Mouse (Mus musculus): ENCODE data around the gene Fbxl17. TPM values are rescaled to one million over a fixed set of nuclear protein-coding genes. Genes with fewer than 3 reads are reported as not detected.
A peak's percentile ranks its signal among the peaks of the same experiment; 100 is the strongest.

The Fbxl17 gene
- polyA plus RNA-seq, 1 experiment from 2014 or later: 7.5 TPM

DNA sequence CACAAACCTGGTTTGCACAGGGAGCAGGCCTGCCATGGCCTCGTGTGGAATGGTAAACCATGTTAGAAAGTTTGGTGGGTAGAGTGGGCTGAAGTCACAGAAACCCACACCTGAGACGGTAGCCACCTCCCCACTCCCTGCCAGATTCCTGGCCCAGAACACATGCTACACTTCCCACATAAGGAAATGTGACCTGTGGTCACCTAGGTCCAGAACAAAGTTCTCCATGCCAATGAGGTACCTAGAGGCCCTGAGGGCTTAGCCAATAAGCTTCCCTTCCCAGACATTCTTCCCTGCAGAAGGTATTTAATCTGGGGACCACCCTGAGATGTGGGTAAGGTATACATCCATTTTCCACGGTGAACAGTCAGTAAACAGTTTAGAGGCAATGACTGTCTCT lies 409.7 kb downstream of the Fbxl17 start:
- Histone ChIP-seq H3K9ac (no peak overlapping the region), H3K27ac (replicated peaks) (no peak overlapping the region), H3K4me3 (replicated peaks) (no peak overlapping the region), H3K36me3 (no peaks in the 10 kb centered on the region), H3K4me1 (no peaks in the 10 kb centered on the region), H3K27me3 (no peaks in the 10 kb centered on the region), H3K9me3 (replicated peaks) (no peaks in the 10 kb centered on the region), H3K4me2 (replicated peaks) (no peak overlapping the region)
- no peak for ATAC-seq (ENCODE audit: insufficient number of reproducible peaks, low FRiP score, low TSS enrichment, low read depth)
- 78% methylated on average over 3 of the region's 3 CpGs for WGBS

DNA sequence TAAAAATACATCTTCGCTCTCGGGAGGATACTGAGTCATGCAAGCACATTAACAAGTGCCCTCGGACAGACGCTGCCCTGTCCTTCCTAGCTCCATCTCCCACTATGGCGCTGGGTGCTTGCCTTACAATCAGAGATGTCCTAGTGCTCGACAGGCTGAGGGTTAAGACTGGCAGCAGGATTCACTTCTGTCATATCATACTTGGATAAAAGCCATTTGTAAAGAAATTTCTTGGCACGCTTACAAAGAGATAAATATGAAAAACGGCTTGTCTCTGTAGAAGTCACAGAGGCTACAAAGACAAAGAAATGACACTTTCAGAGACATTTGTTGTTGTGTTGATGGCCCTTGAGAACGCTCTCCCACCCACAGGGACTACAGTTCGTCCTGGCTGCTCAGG lies 412.6 kb downstream of the Fbxl17 start:
- Histone ChIP-seq H3K27ac (replicated peaks) (no peak overlapping the region), H3K27me3 (no peaks in the 10 kb centered on the region), H3K4me2 (replicated peaks) (no peak overlapping the region), H3K4me3 (replicated peaks) (no peak overlapping the region), H3K9ac (no peak overlapping the region), H3K9me3 (replicated peaks) (no peaks in the 10 kb centered on the region), H3K4me1 (no peaks in the 10 kb centered on the region), H3K36me3 (no peaks in the 10 kb centered on the region)
- no peak for ATAC-seq (ENCODE audit: insufficient number of reproducible peaks, low FRiP score, low TSS enrichment, low read depth)
- WGBS: 74% methylated on average over 10 of the region's 10 CpGs

DNA sequence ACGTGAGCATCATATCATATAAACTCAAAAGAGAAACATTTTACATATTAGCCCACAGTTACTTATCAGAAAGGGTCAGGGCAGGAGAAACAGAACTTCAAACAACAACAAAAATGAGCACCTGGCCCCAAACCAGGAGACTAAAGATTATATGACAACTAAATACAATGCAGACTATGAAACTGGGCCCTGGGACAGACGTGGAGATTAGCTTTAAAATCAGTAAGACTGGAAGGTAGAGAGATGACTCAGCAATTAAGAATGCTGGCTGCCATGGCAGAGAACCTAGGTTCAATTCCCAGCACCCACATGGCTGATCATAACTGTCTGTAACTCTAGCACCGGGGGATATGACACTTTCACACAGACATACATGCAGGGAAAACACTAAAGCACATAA lies 413.3 kb downstream of the Fbxl17 start:
- H3K27ac ChIP-seq (replicated peaks): no peak overlapping the region
- 68% methylated on average over 3 of the region's 3 CpGs for WGBS
- ATAC-seq (ENCODE audit: insufficient number of reproducible peaks, low FRiP score, low TSS enrichment, low read depth): no peak
- H3K4me1 ChIP-seq: no peaks in the 10 kb centered on the region
- H3K4me2 ChIP-seq (replicated peaks): no peak overlapping the region
- no peak overlapping the region for H3K9ac ChIP-seq
- no peaks in the 10 kb centered on the region for H3K9me3 ChIP-seq (replicated peaks)
- H3K4me3 ChIP-seq (replicated peaks): no peak overlapping the region
- H3K36me3 ChIP-seq: no peaks in the 10 kb centered on the region
- no peaks in the 10 kb centered on the region for H3K27me3 ChIP-seq

DNA sequence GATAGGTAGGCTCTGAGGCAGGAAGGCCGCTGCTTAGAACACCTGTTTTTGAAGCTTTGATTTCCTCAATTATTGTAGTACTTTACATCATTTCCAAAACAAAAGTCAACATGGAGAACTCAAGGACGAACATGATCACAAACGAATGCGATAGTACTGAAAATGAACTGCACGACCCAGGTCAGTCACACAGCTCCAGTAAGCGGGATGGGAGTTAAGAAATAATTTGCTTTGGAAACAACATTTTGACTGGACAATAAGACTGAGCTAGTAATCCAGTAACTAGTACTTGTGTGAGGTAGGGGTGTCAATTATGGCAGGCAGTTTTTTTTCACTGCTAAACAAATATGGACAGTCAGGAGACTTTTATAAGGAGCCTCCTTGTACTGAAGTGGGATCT lies 414.6 kb downstream of the Fbxl17 start:
- H3K4me3 ChIP-seq (replicated peaks): no peak overlapping the region
- no peak overlapping the region for H3K27ac ChIP-seq (replicated peaks)
- H3K4me1 ChIP-seq: no peaks in the 10 kb centered on the region
- H3K27me3 ChIP-seq: no peaks in the 10 kb centered on the region
- H3K4me2 ChIP-seq (replicated peaks): no peak overlapping the region
- ATAC-seq (ENCODE audit: insufficient number of reproducible peaks, low FRiP score, low TSS enrichment, low read depth): no peak
- H3K9me3 ChIP-seq (replicated peaks): no peaks in the 10 kb centered on the region
- H3K36me3 ChIP-seq: no peaks in the 10 kb centered on the region
- 89% methylated on average over 6 of the region's 6 CpGs for WGBS
- no peak overlapping the region for H3K9ac ChIP-seq

DNA sequence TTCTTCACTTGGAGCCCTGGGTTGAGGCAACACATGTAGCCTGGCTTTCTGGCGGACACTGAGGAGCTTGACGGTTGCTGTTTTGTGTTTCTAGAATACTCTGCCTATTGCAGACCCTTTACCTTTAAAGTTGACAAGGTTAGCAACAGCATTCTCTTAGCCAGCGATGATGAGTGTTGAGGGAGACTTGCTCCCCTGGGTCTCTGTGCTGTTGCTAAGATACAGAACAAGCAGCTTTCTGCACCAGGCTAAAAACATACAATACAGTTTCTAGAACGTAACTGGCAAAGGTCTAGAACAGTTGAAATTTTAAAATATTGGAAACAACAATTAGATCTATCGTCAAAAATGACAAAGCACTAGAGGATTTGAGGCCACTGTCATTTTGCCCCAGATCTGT lies 420.7 kb downstream of the Fbxl17 start:
- Histone ChIP-seq H3K36me3 (no peaks in the 10 kb centered on the region), H3K27ac (replicated peaks) (no peak overlapping the region), H3K9ac (no peak overlapping the region), H3K27me3 (no peaks in the 10 kb centered on the region), H3K4me2 (replicated peaks) (no peak overlapping the region), H3K4me3 (replicated peaks) (no peak overlapping the region), H3K9me3 (replicated peaks) (no peaks in the 10 kb centered on the region), H3K4me1 (peaks cover 6% of the 10 kb centered on the region)
- 86% methylated on average over 5 of the region's 5 CpGs for WGBS
- no peak for ATAC-seq (ENCODE audit: insufficient number of reproducible peaks, low FRiP score, low TSS enrichment, low read depth)

DNA sequence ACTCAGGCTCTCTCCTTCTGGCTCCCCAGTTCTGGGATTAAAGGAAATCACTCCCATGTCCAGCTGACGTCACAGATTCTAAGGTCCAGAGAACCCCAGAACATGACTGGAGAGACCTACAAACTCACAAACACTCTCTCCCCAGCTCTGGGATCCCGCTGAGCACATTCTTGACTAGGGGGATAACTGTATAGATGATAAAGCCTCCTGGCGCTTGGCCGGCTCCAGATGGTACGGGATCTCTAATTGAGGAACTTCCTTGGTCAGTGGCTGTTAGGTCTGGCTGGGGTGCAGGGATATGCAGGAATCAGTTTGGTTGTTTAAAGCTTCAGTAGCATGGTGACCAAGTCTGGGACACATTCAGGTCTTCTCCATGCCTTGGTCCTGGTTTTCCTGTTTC lies 422.3 kb downstream of the Fbxl17 start:
- H3K4me3 ChIP-seq (replicated peaks): no peak overlapping the region
- no peak overlapping the region for H3K4me2 ChIP-seq (replicated peaks)
- H3K27me3 ChIP-seq: no peaks in the 10 kb centered on the region
- no peaks in the 10 kb centered on the region for H3K36me3 ChIP-seq
- no peak overlapping the region for H3K27ac ChIP-seq (replicated peaks)
- ATAC-seq (ENCODE audit: insufficient number of reproducible peaks, low FRiP score, low TSS enrichment, low read depth): no peak
- WGBS: 78% methylated on average over 5 of the region's 5 CpGs
- peaks cover 6% of the 10 kb centered on the region for H3K4me1 ChIP-seq
- no peaks in the 10 kb centered on the region for H3K9me3 ChIP-seq (replicated peaks)
- H3K9ac ChIP-seq: no peak overlapping the region

DNA sequence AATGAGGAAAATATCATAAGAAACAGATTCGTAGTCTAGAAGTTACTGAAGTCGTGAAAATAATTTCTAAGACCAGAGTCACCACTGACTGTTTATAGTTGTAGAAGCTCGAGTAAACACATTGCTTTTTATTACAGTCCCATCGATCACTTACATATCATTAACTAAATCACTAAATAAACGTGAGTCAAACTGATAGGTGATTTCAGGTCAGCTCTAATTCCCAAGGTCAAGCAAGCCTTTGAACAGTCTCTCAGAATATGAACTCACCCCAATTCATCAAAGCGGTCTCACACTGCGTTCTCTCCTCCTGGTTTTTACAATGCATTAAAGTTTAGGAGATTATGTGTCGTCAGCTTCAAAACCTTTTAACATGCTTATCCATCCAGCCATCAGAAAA lies 423.2 kb downstream of the Fbxl17 start:
- 47% methylated on average over 8 of the region's 8 CpGs for WGBS
- ATAC-seq (ENCODE audit: insufficient number of reproducible peaks, low FRiP score, low TSS enrichment, low read depth): no peak
- H3K4me2 ChIP-seq (replicated peaks): no peak overlapping the region
- peaks cover 6% of the 10 kb centered on the region for H3K4me1 ChIP-seq
- H3K4me3 ChIP-seq (replicated peaks): no peak overlapping the region
- no peaks in the 10 kb centered on the region for H3K27me3 ChIP-seq
- no peaks in the 10 kb centered on the region for H3K9me3 ChIP-seq (replicated peaks)
- peak overlapping the region; percentile 36; the same call in 1 of the 2 replicates for H3K27ac ChIP-seq (replicated peaks)
- no peaks in the 10 kb centered on the region for H3K36me3 ChIP-seq
- no peak overlapping the region for H3K9ac ChIP-seq

DNA sequence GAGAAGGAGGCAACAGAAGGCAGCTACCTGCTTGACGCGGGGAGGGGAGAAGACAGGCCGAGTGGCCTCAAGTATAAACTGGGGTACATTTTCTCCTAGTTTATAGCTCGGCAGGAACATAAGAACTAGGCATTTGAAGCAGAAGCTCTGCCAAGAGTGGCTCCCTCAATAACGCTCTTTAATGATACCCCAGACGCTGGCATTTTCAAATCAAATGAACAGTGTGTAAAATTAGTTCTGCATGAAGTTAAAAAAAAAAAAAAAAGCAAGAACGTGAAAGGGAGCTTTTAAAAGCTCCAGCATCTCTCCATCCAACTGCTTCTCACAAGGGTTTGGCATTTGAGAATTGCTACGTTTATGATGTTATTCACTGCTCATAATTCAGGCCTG lies 423.8 kb downstream of the Fbxl17 start:
- H3K9me3 ChIP-seq (replicated peaks): no peaks in the 10 kb centered on the region
- no peaks in the 10 kb centered on the region for H3K36me3 ChIP-seq
- peak overlapping the region; percentile 51; the same call in 1 of the 2 replicates for H3K27ac ChIP-seq (replicated peaks)
- H3K4me3 ChIP-seq (replicated peaks): no peak overlapping the region
- H3K27me3 ChIP-seq: no peaks in the 10 kb centered on the region
- 38% methylated on average over 8 of the region's 8 CpGs for WGBS
- H3K4me1 ChIP-seq: peaks cover 6% of the 10 kb centered on the region
- H3K9ac ChIP-seq: no peak overlapping the region
- no peak overlapping the region for H3K4me2 ChIP-seq (replicated peaks)
- ATAC-seq (ENCODE audit: insufficient number of reproducible peaks, low FRiP score, low TSS enrichment, low read depth): no peak

DNA sequence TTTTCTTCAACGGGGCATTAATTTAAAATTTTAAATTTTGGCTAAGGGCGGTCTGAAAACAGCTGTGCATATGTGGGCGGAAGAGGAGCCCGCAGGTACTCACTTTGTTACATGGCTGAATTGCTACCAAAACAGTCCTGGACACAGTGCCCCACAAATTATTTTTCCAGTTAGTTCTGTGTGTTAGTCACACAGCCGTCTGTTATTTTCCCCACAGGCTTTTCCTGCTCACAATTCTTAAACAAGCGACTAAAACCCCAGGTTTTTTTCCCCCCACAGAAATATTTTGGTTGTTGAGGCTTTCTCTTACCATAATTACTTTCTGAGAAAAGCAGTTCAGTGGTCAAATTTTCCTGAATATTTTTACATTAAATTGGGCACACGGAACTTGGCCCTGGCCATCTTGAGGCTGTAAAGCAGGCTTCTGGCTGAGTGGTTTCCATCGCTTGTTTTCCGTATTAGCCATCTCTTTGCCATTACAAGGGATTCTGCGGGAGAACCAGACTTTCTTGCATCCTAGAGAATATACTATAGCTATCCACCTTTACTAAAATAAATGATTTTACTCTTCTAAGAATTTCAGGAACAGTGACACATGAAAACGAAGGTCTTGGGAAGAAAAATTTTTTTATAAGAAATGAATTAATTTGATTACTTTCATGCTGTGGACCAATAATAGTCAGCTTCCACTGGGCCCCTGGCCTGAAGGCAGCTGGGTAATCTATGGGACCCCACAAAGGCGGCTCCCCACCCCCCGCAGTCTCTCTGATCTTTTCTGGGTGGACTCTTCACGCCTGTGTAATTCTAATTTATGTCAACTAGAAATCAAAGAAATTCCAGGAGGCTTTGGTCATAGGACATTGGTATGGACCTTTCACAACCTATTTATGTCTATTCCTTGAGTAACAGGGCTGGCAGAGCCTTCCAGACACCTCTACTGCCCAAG lies 424.5 kb downstream of the Fbxl17 start:
- 58% methylated on average over 14 of the region's 14 CpGs for WGBS
- Histone ChIP-seq H3K4me1 (peaks cover 6% of the 10 kb centered on the region), H3K9ac (no peak overlapping the region), H3K9me3 (replicated peaks) (no peaks in the 10 kb centered on the region), H3K27ac (replicated peaks) (peak overlapping the region; percentile 51; the same call in 1 of the 2 replicates), H3K36me3 (no peaks in the 10 kb centered on the region), H3K4me2 (replicated peaks) (no peak overlapping the region), H3K27me3 (no peaks in the 10 kb centered on the region), H3K4me3 (replicated peaks) (no peak overlapping the region)
- ATAC-seq (ENCODE audit: insufficient number of reproducible peaks, low FRiP score, low TSS enrichment, low read depth): no peak; the same call in 1 of the 2 replicates

DNA sequence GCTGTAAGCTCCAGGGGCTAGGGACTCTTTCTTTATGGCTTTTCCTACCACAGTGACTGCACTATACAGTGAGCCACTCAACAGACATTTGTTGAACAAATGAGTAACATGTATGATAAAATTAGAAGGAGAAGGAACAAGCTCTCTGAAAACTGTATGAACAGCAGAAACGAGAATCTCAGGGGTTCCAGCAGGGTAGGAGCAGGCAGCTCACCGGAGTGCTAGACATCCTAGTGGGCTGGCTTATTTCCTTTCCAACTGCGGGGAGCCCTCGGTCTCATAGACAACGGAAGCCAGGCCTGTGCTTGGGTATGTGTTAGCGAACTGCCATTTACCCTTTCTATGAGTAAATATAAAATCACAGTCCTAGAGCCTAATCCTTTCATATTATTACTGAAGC lies 426.5 kb downstream of the Fbxl17 start:
- H3K36me3 ChIP-seq: no peaks in the 10 kb centered on the region
- H3K4me2 ChIP-seq (replicated peaks): no peak overlapping the region
- peaks cover 6% of the 10 kb centered on the region for H3K4me1 ChIP-seq
- H3K27me3 ChIP-seq: no peaks in the 10 kb centered on the region
- no peak overlapping the region for H3K27ac ChIP-seq (replicated peaks)
- WGBS: 70% methylated on average over 6 of the region's 6 CpGs
- no peak overlapping the region for H3K9ac ChIP-seq
- H3K9me3 ChIP-seq (replicated peaks): no peaks in the 10 kb centered on the region
- no peak for ATAC-seq (ENCODE audit: insufficient number of reproducible peaks, low FRiP score, low TSS enrichment, low read depth)
- H3K4me3 ChIP-seq (replicated peaks): no peak overlapping the region

DNA sequence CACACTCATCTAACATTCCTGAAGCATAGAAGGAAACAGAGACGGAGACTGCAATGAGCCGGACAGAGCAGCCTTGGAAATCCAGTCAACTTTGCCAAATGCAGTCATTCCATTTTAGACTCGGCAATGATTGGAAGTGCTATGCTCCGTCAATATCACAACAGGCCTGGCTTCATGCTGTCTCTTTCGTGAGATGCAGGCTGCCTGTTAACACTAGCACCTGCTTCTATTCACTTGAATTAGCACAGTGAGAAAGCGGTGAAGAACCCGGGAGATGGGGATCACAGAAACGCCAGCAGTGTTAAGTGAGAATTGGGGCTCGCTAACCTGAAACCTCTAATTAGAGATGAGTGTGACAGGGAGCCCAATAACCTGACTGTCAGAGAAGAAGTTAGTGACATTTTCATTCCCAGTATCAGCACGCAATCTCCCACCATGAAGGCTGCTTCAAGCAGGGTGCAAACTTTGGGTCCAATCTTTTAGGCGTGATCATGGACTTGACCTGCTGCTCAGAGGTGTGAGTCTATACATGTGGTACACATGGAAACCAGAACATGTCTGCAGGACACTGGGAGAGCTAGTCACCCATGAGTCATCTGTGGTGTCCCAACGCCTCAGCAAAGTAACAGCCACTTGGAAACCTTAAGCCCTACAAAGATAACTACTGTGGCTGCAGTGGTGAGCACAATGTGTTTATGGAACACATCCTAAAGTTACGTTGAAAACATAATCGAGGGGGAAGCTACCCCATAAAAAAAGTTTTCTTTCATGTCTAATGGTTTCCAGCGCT lies 428.5 kb downstream of the Fbxl17 start:
- Histone ChIP-seq H3K27me3 (no peaks in the 10 kb centered on the region), H3K36me3 (0 out of 2 replicates have a peak, but pooled peaks cover 3% of the 10 kb centered on the region), H3K4me3 (replicated peaks) (no peak overlapping the region), H3K27ac (replicated peaks) (no peak overlapping the region), H3K4me1 (peaks cover 6% of the 10 kb centered on the region; the same call in 1 of the 2 replicates), H3K9ac (no peak overlapping the region), H3K9me3 (replicated peaks) (no peaks in the 10 kb centered on the region), H3K4me2 (replicated peaks) (no peak overlapping the region)
- 75% methylated on average over 15 of the region's 15 CpGs for WGBS
- no peak for ATAC-seq (ENCODE audit: insufficient number of reproducible peaks, low FRiP score, low TSS enrichment, low read depth)
